Mouse (Mus musculus) bone marrow, adult 2 months (tissue): ENCODE measurements at regions not wholly inside any gene's neighbourhood (a gene's known extent, or its start where the extent isn't known, plus 50 kb on each side); places are given as distances from the start of the nearest gene placed in this dataset.

Experiments used
- H3K27ac ChIP-seq: fragments of 200-500 bp; 2 replicates; pipeline ENCODE4 v1.5.1; 2012; ENCODE audit warnings: low read depth, mild to moderate bottlenecking, control low read depth, inconsistent platforms, low read length; ENCODE audit not compliant: control insufficient read depth, poor library complexity, insufficient read depth
- H3K4me1 ChIP-seq: fragments of 200-500 bp; 2 replicates; pipeline ENCODE4 v1.6.1; 2011; ENCODE audit warnings: low read length; ENCODE audit not compliant: control insufficient read depth, insufficient read depth
- H3K4me3 ChIP-seq: fragments of 200-500 bp; replicated peaks from 2 replicates; pipeline ENCODE3; 2011; ENCODE audit warnings: mild to moderate bottlenecking, low read depth, low read length, control low read depth; ENCODE audit not compliant: control insufficient read depth
- CTCF ChIP-seq: fragments of 200-500 bp; IDR thresholded peaks from 2 replicates; pipeline ENCODE4 v1.5.1; 2011; ENCODE audit warnings: low read length, control low read depth; ENCODE audit not compliant: control insufficient read depth, insufficient read depth
- POLR2A ChIP-seq: fragments of 200-500 bp; IDR thresholded peaks from 2 replicates; pipeline ENCODE4 v1.6.1; 2011; ENCODE audit warnings: low read depth, mild to moderate bottlenecking, control low read depth, low read length, borderline replicate concordance; ENCODE audit not compliant: control insufficient read depth
- WGBS: fragments of 180-500 bp; shearing (Covaris S2); methylation state at CpG from one replicate; pipeline ENCODE4 v1.1.7; 2018; 5-methylcytosine and 5-hydroxymethylcytosine counted together

DNA sequence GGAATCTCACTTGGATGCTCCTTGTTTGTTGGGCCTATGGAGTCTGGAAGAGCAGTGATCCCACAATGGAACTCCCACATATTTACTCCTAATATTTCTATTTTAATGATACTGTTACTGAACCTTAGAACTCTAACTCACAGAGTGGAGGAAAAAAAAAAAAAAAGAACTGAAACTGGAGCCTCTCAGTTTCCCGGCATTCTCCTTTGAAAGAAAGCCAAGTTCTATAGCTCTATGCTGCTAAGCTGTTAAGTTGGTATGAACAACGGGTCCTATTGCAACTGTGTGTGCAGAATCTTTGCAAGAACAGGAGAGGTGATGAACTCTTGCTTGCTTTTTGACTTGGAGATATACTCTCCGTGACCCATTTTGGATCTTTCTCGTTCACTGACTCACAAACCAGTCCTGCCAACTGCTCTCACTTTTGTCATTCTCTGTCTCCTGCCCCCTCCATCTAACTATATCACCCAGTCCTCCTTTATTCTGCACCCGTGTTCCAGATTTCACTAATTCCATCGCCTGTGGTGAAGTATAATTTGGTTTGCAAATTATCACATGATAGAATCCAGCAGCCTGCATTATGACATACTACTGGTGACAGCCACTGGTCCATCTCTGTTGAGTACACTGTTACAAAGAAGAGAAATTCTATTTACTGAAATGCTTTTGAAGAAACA lies 92.6 kb upstream of the Ctsc start:
- Histone ChIP-seq H3K4me3 (no peak overlapping the region), H3K4me1 (no peaks in the 10 kb centered on the region; the same call in 1 of the 2 replicates), H3K27ac (no peak overlapping the region)
- TF ChIP-seq CTCF (no peak), POLR2A (no peak)
- WGBS = 66% methylated on average over 6 of the region's 6 CpGs

- Histone ChIP-seq H3K4me3 (no peak overlapping the region), H3K4me1 (no peaks in the 10 kb centered on the region; the same call in 1 of the 2 replicates), H3K27ac (no peak overlapping the region)
- no peak for TF ChIP-seq CTCF
- no peak for TF ChIP-seq POLR2A
- 53% methylated on average over 2 of the region's 2 CpGs for WGBS
These were observed 90.3 kb upstream of the Ctsc start for GRCm38 (mm10) chr7:88187555-88187954.

DNA sequence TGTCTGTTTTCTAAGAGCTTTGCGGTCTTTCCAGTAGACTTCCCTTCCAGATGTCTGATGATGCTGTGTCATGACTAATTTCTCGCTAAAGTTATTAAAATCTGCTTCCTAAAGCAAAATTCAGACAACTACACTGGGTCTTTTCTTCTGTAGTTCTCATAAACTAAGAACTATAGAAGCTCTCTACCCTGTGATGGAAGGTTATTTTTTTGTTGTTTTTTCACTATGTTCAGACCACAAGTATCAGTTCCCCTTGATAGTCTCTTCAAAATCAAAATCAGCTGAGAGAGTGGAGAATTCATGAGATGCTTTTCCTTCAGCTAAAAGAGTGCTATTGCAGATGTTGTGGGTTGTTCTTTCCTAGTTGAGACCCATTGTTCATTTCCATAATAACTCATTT lies 85.1 kb upstream of the Ctsc start:
- no peak overlapping the region for H3K4me3 ChIP-seq
- no peaks in the 10 kb centered on the region for H3K4me1 ChIP-seq
- TF ChIP-seq POLR2A = no peak
- no peak for TF ChIP-seq CTCF
- H3K27ac ChIP-seq = no peak overlapping the region
- WGBS = 49% methylated on average over 2 of the region's 2 CpGs

- 65% methylated on average over 4 of the region's 4 CpGs for WGBS
- H3K4me3 ChIP-seq = no peak overlapping the region
These were observed 78.8 kb upstream of the Ctsc start for GRCm38 (mm10) chr7:88199043-88199442.

DNA sequence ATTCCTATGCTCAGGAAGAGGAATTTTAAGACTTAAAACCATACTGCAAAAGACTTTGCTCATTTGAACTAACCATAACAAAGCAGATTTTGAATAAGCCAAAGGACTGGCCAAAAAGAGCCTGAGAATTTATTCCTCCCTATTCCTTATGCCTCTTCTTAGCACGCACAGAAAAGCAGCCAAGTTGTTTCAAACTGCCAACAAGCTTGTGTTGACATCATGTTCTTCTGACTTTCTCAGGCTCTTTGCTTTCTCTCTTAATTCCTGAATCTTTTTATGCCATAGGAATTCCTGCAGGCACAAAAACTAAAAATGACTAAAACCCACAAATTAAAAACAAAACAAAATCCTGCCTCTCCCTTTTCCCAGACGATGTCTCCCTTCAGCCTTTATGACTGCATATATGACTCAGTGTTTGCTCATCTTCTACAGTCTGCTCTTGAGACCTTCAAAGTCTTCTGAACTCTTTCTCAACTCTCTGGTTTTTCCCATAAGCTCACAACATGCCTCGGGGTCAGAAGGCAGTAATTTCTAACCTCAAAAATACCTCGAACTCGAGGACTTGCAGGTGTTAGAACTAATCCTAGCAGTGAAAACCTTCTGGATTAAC lies 77.9 kb upstream of the Ctsc start:
- no peak overlapping the region for H3K4me3 ChIP-seq
- WGBS = 72% methylated on average over 5 of the region's 5 CpGs
- no peak for TF ChIP-seq CTCF
- no peak for TF ChIP-seq POLR2A

More at GRCm38 (mm10) chr7:88199043-88199442, 78.8 kb upstream of the Ctsc start:
- TF ChIP-seq POLR2A (no peak), CTCF (no peak)
- Histone ChIP-seq H3K4me1 (no peaks in the 10 kb centered on the region), H3K27ac (no peak overlapping the region)

GRCm38 (mm10) chr7:88201658-88202364 lies 76.1 kb upstream of the Ctsc start:
- H3K4me3 ChIP-seq = no peak overlapping the region
- WGBS = 73% methylated on average over 3 of the region's 3 CpGs
- H3K4me1 ChIP-seq = no peaks in the 10 kb centered on the region; the same call in 1 of the 2 replicates
- no peak overlapping the region for H3K27ac ChIP-seq
- TF ChIP-seq POLR2A = no peak
- TF ChIP-seq CTCF = no peak

More for the DNA sequence above, 77.9 kb upstream of the Ctsc start:
- H3K4me1 ChIP-seq = no peaks in the 10 kb centered on the region
- no peak overlapping the region for H3K27ac ChIP-seq

DNA sequence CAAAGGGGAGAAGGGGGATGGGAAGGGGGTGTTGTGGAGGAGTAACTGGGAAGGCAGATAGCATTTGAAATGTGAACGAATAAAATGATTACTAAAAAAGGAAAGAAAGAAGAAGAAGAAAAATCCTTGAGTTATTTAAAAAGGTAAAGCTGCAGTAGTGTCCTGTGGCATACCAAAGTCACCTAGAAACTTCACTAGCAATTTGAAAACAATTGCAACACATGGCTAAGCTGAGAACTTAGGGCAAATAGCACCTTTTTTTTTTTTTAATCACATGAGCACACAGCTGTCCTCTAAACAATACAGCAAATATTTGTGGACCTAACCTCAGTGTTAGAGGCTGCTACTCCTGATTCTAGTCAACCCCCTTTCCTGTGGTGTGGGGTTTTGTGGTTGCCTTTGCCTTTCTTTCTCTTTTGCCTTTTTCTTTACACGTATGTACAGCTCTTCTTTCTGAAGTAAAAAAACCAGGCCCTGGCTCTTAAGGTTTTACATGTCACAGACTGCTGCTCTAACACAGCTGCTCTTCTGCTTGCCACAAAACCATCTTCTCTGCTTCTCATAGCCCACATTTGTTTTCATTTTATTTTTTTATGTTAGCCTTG lies 71.6 kb upstream of the Ctsc start:
- Histone ChIP-seq H3K27ac (peak overlapping the region; percentile 70), H3K4me3 (no peak overlapping the region)
- WGBS = 27% methylated on average over 2 of the region's 2 CpGs

More for the DNA sequence above, 71.6 kb upstream of the Ctsc start:
- TF ChIP-seq POLR2A (no peak), CTCF (no peak)
- no peaks in the 10 kb centered on the region; the same call in 1 of the 2 replicates for H3K4me1 ChIP-seq
